Mouse (Mus musculus): ENCODE data around the gene Pnkd. TPM values are rescaled to one million over a fixed set of nuclear protein-coding genes. Genes with fewer than 3 reads are reported as not detected.

Pnkd gene
- total and polyA plus RNA-seq, 2 experiments from 2014 or later: 310 to 345 TPM

DNA sequence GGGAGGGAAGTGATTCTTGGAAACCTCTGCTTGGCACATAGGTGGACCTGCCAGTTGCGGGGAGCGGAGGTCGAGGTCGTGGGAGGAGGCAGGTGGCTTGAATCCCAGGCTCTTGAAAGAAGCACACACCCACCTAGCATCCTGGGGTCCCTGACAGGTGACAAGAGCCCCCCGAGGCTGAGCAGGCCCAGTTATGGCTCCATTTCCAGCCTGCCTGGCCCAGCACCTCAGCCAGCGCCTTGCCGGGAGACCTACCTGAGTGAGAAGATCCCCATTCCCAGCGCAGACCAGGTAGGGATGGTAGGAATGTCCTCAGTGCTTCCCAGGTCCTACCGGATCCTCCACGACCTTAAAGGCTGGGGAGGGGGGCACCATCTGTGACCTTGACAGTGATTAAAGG, 90.8 kb downstream of the Pnkd start:
- no peak for TF ChIP-seq CTCF (IDR thresholded peaks at IDR 0.05; ENCODE audit: low read depth)
- TF ChIP-seq EP300 (IDR thresholded peaks at IDR 0.05; ENCODE audit: low read depth): no peak
- WGBS: 76% methylated on average over 10 of the region's 10 CpGs
- Histone ChIP-seq H3K4me3 (ENCODE audit: low read depth, low read length) (no peak overlapping the region), H3K4me1 (ENCODE audit: control insufficient read depth, insufficient read depth) (no peaks in the 10 kb centered on the region), H3K9me3 (replicated peaks; ENCODE audit: control insufficient read depth, low read length) (no peaks in the 10 kb centered on the region), H3K4me2 (ENCODE audit: low read depth, low read length) (no peak overlapping the region), H3K36me3 (replicated peaks; ENCODE audit: control insufficient read depth, insufficient read depth, low read length) (no peaks in the 10 kb centered on the region), H3K9ac (replicated peaks; ENCODE audit: low read depth, low read length) (no peak overlapping the region), H3K27me3 (ENCODE audit: control insufficient read depth, insufficient read depth, low read length) (no peaks in the 10 kb centered on the region), H3K27ac (ENCODE audit: low read depth) (no peak overlapping the region)
- no peak for DNase-seq (ENCODE audit: low spot score)
- no peak for ATAC-seq (ENCODE audit: insufficient read depth, low read depth)

DNA sequence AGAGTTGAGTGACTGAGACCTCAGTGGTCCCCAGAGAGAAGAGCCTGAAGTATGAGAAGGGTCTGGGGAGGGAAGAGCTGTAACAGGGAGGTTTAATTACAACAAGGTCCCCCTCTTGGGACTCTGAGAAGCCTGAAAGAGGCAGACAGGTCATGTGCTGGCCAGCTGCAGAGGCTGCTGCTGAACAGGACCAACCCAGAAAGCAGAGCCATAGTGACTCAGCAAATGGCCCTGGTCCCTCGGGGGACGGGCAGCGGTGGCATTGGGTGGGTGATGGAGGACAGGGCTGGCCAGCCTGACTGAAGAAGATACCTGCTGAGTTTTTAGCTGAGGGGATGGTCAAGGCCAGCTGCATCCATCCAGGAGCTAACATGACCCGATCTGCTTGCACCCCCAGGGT, 91.7 kb downstream of the Pnkd start:
- Histone ChIP-seq H3K27ac (ENCODE audit: low read depth) (no peak overlapping the region), H3K36me3 (replicated peaks; ENCODE audit: control insufficient read depth, insufficient read depth, low read length) (no peaks in the 10 kb centered on the region), H3K4me1 (ENCODE audit: control insufficient read depth, insufficient read depth) (no peaks in the 10 kb centered on the region), H3K4me2 (ENCODE audit: low read depth, low read length) (no peak overlapping the region), H3K9me3 (replicated peaks; ENCODE audit: control insufficient read depth, low read length) (no peaks in the 10 kb centered on the region), H3K27me3 (ENCODE audit: control insufficient read depth, insufficient read depth, low read length) (no peaks in the 10 kb centered on the region), H3K4me3 (ENCODE audit: low read depth, low read length) (no peak overlapping the region), H3K9ac (replicated peaks; ENCODE audit: low read depth, low read length) (no peak overlapping the region)
- 74% methylated on average over 4 of the region's 4 CpGs for WGBS
- no peak for DNase-seq (ENCODE audit: low spot score)
- TF ChIP-seq CTCF (IDR thresholded peaks at IDR 0.05; ENCODE audit: low read depth) (no peak), EP300 (IDR thresholded peaks at IDR 0.05; ENCODE audit: low read depth) (no peak)
- no peak for ATAC-seq (ENCODE audit: insufficient read depth, low read depth)

GRCm38 (mm10) chr1:74379058-74379504, 94.4 kb downstream of the Pnkd start:
- Histone ChIP-seq H3K4me2 (ENCODE audit: low read depth, low read length) (no peak overlapping the region), H3K9ac (replicated peaks; ENCODE audit: low read depth, low read length) (no peak overlapping the region), H3K27me3 (ENCODE audit: control insufficient read depth, insufficient read depth, low read length) (no peaks in the 10 kb centered on the region), H3K4me1 (ENCODE audit: control insufficient read depth, insufficient read depth) (no peaks in the 10 kb centered on the region), H3K9me3 (replicated peaks; ENCODE audit: control insufficient read depth, low read length) (no peaks in the 10 kb centered on the region), H3K36me3 (replicated peaks; ENCODE audit: control insufficient read depth, insufficient read depth, low read length) (no peaks in the 10 kb centered on the region), H3K27ac (ENCODE audit: low read depth) (no peak overlapping the region), H3K4me3 (ENCODE audit: low read depth, low read length) (no peak overlapping the region)
- WGBS: 77% methylated on average over 7 of the region's 7 CpGs
- ATAC-seq (ENCODE audit: insufficient read depth, low read depth) (no peak), DNase-seq (ENCODE audit: low spot score) (no peak)
- TF ChIP-seq CTCF (IDR thresholded peaks at IDR 0.05; ENCODE audit: low read depth) (no peak), EP300 (IDR thresholded peaks at IDR 0.05; ENCODE audit: low read depth) (no peak)

GRCm38 (mm10) chr1:74380484-74380883, 95.8 kb downstream of the Pnkd start:
- H3K4me3 ChIP-seq (ENCODE audit: low read depth, low read length): no peak overlapping the region
- no peaks in the 10 kb centered on the region for H3K4me1 ChIP-seq (ENCODE audit: control insufficient read depth, insufficient read depth)
- no peaks in the 10 kb centered on the region for H3K27me3 ChIP-seq (ENCODE audit: control insufficient read depth, insufficient read depth, low read length)
- TF ChIP-seq EP300 (IDR thresholded peaks at IDR 0.05; ENCODE audit: low read depth) (no peak), CTCF (IDR thresholded peaks at IDR 0.05; ENCODE audit: low read depth) (no peak)
- no peak overlapping the region for H3K4me2 ChIP-seq (ENCODE audit: low read depth, low read length)
- H3K9me3 ChIP-seq (replicated peaks; ENCODE audit: control insufficient read depth, low read length): no peaks in the 10 kb centered on the region
- 91% methylated on average over 5 of the region's 5 CpGs for WGBS
- no peak for ATAC-seq (ENCODE audit: insufficient read depth, low read depth)
- H3K9ac ChIP-seq (replicated peaks; ENCODE audit: low read depth, low read length): no peak overlapping the region
- DNase-seq (ENCODE audit: low spot score): no peak
- no peaks in the 10 kb centered on the region for H3K36me3 ChIP-seq (replicated peaks; ENCODE audit: control insufficient read depth, insufficient read depth, low read length)
- H3K27ac ChIP-seq (ENCODE audit: low read depth): no peak overlapping the region

- Histone ChIP-seq H3K27ac (ENCODE audit: low read depth) (no peak overlapping the region), H3K36me3 (replicated peaks; ENCODE audit: control insufficient read depth, insufficient read depth, low read length) (no peaks in the 10 kb centered on the region), H3K4me2 (ENCODE audit: low read depth, low read length) (no peak overlapping the region), H3K9ac (replicated peaks; ENCODE audit: low read depth, low read length) (no peak overlapping the region; the same call in 1 of the 2 replicates), H3K4me3 (ENCODE audit: low read depth, low read length) (no peak overlapping the region), H3K4me1 (ENCODE audit: control insufficient read depth, insufficient read depth) (no peaks in the 10 kb centered on the region), H3K27me3 (ENCODE audit: control insufficient read depth, insufficient read depth, low read length) (no peaks in the 10 kb centered on the region), H3K9me3 (replicated peaks; ENCODE audit: control insufficient read depth, low read length) (no peaks in the 10 kb centered on the region)
- TF ChIP-seq EP300 (IDR thresholded peaks at IDR 0.05; ENCODE audit: low read depth): no peak
- no peak for DNase-seq (ENCODE audit: low spot score)
- no peak for ATAC-seq (ENCODE audit: insufficient read depth, low read depth)
- 85% methylated on average over 10 of the region's 10 CpGs for WGBS
These were observed 96.9 kb downstream of the Pnkd start for GRCm38 (mm10) chr1:74381588-74382021.

DNA sequence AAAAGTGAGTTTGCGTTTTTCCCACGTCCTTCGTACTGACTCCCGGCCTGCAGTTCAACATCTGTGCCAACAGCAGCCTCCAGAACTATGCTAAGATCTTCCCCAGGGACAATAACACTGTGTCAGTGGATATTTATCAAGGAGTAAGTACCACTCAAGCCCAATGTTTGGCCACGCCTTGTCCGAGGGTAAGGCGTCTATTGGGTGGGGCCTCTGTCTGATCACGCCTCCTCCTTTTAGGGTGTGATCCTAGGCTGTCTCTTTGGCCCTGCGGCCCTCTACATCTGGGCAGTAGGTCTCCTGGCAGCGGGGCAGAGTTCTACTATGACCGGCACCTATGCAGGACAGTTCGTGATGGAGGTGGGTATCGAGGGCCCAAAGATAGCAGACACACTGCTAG, 98.7 kb downstream of the Pnkd start:
- no peak for TF ChIP-seq CTCF (IDR thresholded peaks at IDR 0.05; ENCODE audit: low read depth)

More for the DNA sequence above, 98.7 kb downstream of the Pnkd start:
- Histone ChIP-seq H3K4me2 (ENCODE audit: low read depth, low read length) (no peak overlapping the region), H3K4me1 (ENCODE audit: control insufficient read depth, insufficient read depth) (no peaks in the 10 kb centered on the region), H3K27ac (ENCODE audit: low read depth) (no peak overlapping the region), H3K9ac (replicated peaks; ENCODE audit: low read depth, low read length) (no peak overlapping the region), H3K4me3 (ENCODE audit: low read depth, low read length) (no peak overlapping the region), H3K36me3 (replicated peaks; ENCODE audit: control insufficient read depth, insufficient read depth, low read length) (no peaks in the 10 kb centered on the region), H3K9me3 (replicated peaks; ENCODE audit: control insufficient read depth, low read length) (no peaks in the 10 kb centered on the region), H3K27me3 (ENCODE audit: control insufficient read depth, insufficient read depth, low read length) (no peaks in the 10 kb centered on the region)
- no peak for DNase-seq (ENCODE audit: low spot score)
- WGBS: 82% methylated on average over 13 of the region's 13 CpGs
- ATAC-seq (ENCODE audit: insufficient read depth, low read depth): no peak

Data from heart, postnatal 0 days (tissue).